Mouse (Mus musculus) hindbrain, postnatal 0 days (tissue): ENCODE data around the gene Pcare. TPM values are rescaled to one million over a fixed set of nuclear protein-coding genes. Genes with fewer than 3 reads are reported as not detected.

Experiments used
- ATAC-seq: fragments of 200-750 bp; cut with Nextera tagmentation; 2 replicates; pipeline ENCODE4 v1.8.0; 2017; ENCODE audit warnings: mild to moderate bottlenecking, moderate TSS enrichment, moderate library complexity
- DNase-seq: peaks from one replicate; pipeline ENCODE4 v3.0.0-alpha.2; 2015; ENCODE audit warnings: low spot score
- H3K27ac ChIP-seq: fragments of 300-500 bp; sonication (generic); 2 replicates; pipeline ENCODE4 v1.5.1; 2014; ENCODE audit warnings: mild to moderate bottlenecking
- H3K27me3 ChIP-seq: fragments of 300-500 bp; sonication (generic); 2 replicates; pipeline ENCODE4 v1.6.1; 2014; ENCODE audit warnings: low read length, mixed read lengths; ENCODE audit not compliant: insufficient read depth
- H3K36me3 ChIP-seq: fragments of 300-500 bp; sonication (generic); 2 replicates; pipeline ENCODE4 v1.6.1; 2014; ENCODE audit warnings: low read length, mixed read lengths; ENCODE audit not compliant: insufficient read depth
- H3K4me1 ChIP-seq: fragments of 300-500 bp; sonication (generic); 2 replicates; pipeline ENCODE4 v1.6.1; 2014; ENCODE audit warnings: antibody characterized with exemption, low read length, mixed read lengths; ENCODE audit not compliant: insufficient read depth
- H3K4me2 ChIP-seq: fragments of 300-500 bp; sonication (generic); 2 replicates; pipeline ENCODE4 v1.6.1; 2014; ENCODE audit warnings: low read depth, mild to moderate bottlenecking, low read length, moderate library complexity, mixed read lengths
- H3K4me3 ChIP-seq: fragments of 300-500 bp; sonication (generic); 2 replicates; pipeline ENCODE4 v1.5.1; 2014; ENCODE audit warnings: low read length
- H3K9ac ChIP-seq: fragments of 300-500 bp; sonication (generic); replicated peaks from 2 replicates; pipeline ENCODE4 v1.6.1; 2014; ENCODE audit warnings: mild to moderate bottlenecking, low read length, moderate library complexity, mixed read lengths
- H3K9me3 ChIP-seq: fragments of 300-500 bp; sonication (generic); 2 replicates; pipeline ENCODE4 v1.6.1; 2016; ENCODE audit warnings: low read length, mixed read lengths
- CTCF ChIP-seq: IDR thresholded peaks from 2 replicates; pipeline ENCODE4 v1.5.1; 2016; ENCODE audit warnings: antibody characterized with exemption, control low read depth, low read depth
- WGBS: fragments of 180-500 bp; shearing (Covaris S2); extraction: QIAGEN DNeasy Blood & Tissue Kit; methylation state at CpG from one replicate; pipeline ENCODE4 v1.1.7; 2014; 5-methylcytosine and 5-hydroxymethylcytosine counted together
- polyA plus RNA-seq: library from polyadenylated mRNA; unstranded; fragments of >200 nt; fragmentation: Nextera tagmentation; extraction: Ambion mirVana; gene quantifications from 2 replicates; pipeline ENCODE4 v1.2.1, GENCODE M21; 2015
- total RNA-seq: library from RNA; depleted of rRNA; stranded (reverse); fragments of >200 nt; gene quantifications from 2 replicates; pipeline ENCODE4 v1.2.3, GENCODE M21; 2014

Pcare gene
- total and polyA plus RNA-seq, 2 experiments from 2014 or later, result not detected

DNA sequence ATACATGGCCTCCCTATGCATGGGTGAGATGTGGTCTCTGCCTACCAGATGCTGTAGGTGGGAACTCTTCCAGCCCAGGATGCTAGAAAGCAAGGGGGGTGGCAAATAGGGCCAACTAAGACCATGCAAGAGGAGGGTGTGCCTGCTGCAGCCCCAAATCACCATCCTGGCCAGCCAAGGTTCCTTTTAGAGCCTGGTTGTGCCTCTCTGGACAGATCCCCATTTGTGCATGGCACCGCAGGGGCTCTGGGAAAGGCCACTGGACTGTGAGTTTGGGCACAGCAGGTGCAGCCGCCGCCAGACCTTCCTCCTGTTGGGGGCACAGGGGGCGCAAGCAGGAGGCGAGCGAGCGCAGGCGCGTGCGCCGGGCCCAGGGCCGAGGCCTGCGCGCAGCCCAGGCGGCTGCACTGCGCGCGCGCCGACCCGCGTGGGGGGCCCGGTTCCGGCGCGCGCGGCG lies 29.6 kb upstream of the Pcare start:
- peak overlapping the region; percentile 76 for H3K4me3 ChIP-seq
- TF ChIP-seq CTCF, result peak; percentile 39
- peak overlapping the region; percentile 58 for H3K4me2 ChIP-seq
- no peaks in the 10 kb centered on the region for H3K36me3 ChIP-seq
- H3K9me3 ChIP-seq, result no peaks in the 10 kb centered on the region
- peaks cover 4% of the 10 kb centered on the region; the same call in 1 of the 2 replicates for H3K4me1 ChIP-seq
- no peaks in the 10 kb centered on the region for H3K27me3 ChIP-seq
- DNase-seq (peak; percentile 83), ATAC-seq (peak; percentile 91)
- H3K9ac ChIP-seq, result peak overlapping the region; percentile 91
- peak overlapping the region; percentile 87 for H3K27ac ChIP-seq
- WGBS, result 0% methylated on average over 16 of the region's 29 CpGs

DNA sequence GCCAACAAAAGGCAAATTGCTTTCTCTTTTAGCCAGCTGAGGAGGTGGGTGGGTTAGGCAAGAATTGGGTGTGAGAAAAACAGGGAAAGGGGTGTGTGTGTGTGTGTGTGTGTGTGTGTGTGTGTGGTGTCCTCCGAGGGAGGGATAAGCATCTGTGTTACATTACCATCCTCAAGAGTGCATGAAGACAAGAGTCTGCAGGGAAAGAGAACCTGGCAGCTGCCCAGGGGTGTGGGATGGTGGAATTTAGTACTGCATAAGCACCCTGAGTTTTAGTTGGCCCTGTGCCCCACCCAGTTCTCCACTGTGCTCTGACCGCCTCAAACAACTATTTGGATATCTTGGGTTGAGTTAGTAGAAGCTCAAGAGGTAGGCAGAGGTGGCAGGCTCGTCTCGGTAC lies 28.3 kb upstream of the Pcare start:
- Histone ChIP-seq H3K36me3 (no peaks in the 10 kb centered on the region), H3K27me3 (no peaks in the 10 kb centered on the region), H3K4me2 (no peak overlapping the region), H3K9ac (no peak overlapping the region), H3K4me3 (no peak overlapping the region), H3K4me1 (peaks cover 4% of the 10 kb centered on the region; the same call in 1 of the 2 replicates), H3K9me3 (no peaks in the 10 kb centered on the region), H3K27ac (no peak overlapping the region)
- WGBS, result 86% methylated on average over 4 of the region's 4 CpGs
- no peak for DNase-seq
- no peak for TF ChIP-seq CTCF
- no peak for ATAC-seq

DNA sequence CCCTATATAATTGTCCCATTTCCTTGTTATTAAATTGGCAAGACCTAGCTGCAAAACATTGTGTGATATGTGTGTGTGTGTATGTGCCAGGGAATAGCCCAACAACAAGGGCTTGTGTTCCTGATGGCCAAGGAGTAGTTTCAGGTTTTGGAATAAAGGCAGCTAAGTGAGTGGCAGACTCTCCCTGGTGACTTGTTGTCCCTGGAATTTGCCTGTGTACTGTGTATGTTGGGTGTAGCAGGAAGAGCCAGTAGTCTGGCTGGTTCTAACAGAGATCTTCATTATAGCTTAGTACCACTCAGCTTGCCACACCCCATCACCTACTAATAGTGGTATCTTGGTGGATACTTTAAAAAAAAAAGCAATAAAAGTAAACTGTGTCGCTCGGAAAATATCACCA lies 27.8 kb upstream of the Pcare start:
- no peak overlapping the region for H3K4me3 ChIP-seq
- no peak overlapping the region for H3K4me2 ChIP-seq
- no peak overlapping the region for H3K9ac ChIP-seq
- no peaks in the 10 kb centered on the region for H3K36me3 ChIP-seq
- H3K9me3 ChIP-seq, result no peaks in the 10 kb centered on the region
- no peaks in the 10 kb centered on the region for H3K27me3 ChIP-seq
- ATAC-seq (no peak), DNase-seq (no peak)
- no peak for TF ChIP-seq CTCF
- H3K27ac ChIP-seq, result no peak overlapping the region
- peaks cover 4% of the 10 kb centered on the region; the same call in 1 of the 2 replicates for H3K4me1 ChIP-seq
- 97% methylated on average over 2 of the region's 2 CpGs for WGBS

DNA sequence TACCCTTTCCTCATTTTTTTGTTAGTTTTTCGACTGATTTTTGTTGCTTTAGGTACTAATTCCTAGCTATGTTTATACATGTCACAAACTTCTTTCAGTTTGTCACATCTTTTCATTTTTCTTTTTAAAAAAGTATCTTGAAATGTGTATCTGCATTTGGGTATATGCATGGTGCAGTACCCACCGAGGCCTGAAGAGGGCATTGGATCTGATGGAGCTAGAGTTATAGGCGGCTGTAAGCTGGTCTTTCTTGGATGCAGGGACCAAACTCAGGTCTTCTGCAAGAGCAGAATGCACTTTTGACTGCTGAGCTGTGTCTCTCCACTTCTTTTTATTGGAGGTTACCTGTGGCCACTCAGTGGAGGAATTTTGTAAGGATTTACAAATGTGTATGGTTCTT lies 26.0 kb upstream of the Pcare start:
- Histone ChIP-seq H3K36me3 (no peaks in the 10 kb centered on the region), H3K4me1 (peaks cover 4% of the 10 kb centered on the region; the same call in 1 of the 2 replicates), H3K4me2 (no peak overlapping the region), H3K4me3 (no peak overlapping the region), H3K27me3 (no peaks in the 10 kb centered on the region), H3K9ac (no peak overlapping the region), H3K9me3 (no peaks in the 10 kb centered on the region), H3K27ac (no peak overlapping the region)
- peak; percentile 48 for TF ChIP-seq CTCF
- ATAC-seq, result no peak
- no peak for DNase-seq
- WGBS, result 76% methylated on average over 3 of the region's 3 CpGs

DNA sequence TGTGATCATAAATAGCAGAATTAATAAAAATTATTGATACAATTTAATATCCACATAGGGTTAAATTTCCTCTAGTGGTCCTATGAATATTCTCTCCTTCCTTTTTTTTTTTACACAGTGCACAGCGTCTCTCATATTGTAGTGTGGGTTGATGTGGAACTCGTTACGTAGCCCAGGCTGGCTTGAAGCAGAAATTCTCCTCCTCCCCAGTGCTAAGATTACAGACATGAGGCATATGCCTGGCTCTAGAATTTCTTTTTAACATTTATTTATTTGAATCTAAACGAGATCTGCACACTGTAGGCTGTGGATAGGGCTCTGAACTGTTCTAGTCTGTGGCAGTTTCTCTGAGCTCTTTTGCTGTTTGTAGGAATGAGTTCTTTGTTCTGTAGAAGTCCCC lies 22.6 kb upstream of the Pcare start:
- no peak for TF ChIP-seq CTCF
- H3K9me3 ChIP-seq, result no peaks in the 10 kb centered on the region
- no peak overlapping the region for H3K4me3 ChIP-seq
- no peaks in the 10 kb centered on the region for H3K27me3 ChIP-seq
- no peaks in the 10 kb centered on the region for H3K36me3 ChIP-seq
- 71% methylated on average over 4 of the region's 4 CpGs for WGBS
- no peak overlapping the region for H3K9ac ChIP-seq
- no peak overlapping the region for H3K27ac ChIP-seq
- DNase-seq (no peak), ATAC-seq (no peak)
- no peak overlapping the region for H3K4me2 ChIP-seq
- no peaks in the 10 kb centered on the region for H3K4me1 ChIP-seq

DNA sequence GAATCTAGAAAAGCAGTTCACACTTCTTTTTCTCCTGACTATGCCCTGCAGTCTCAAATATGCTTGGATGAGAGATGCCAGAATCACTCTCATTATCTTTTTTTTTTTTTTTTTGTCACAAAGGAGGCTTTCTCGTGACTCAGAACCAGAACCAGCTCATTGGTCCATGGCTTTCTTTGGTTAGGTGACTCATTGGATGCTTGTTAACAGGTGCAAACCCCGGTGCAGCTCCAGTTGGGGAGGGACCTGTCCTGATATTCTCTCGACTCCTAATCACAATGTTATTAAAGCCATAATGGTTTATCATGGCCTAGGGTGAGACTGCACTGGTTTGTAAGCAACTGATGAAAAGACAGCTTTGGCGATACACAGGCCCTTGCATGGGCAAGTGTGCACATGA lies 21.5 kb upstream of the Pcare start:
- H3K4me3 ChIP-seq, result no peak overlapping the region
- no peaks in the 10 kb centered on the region for H3K27me3 ChIP-seq
- H3K4me1 ChIP-seq, result no peaks in the 10 kb centered on the region
- no peak for TF ChIP-seq CTCF
- WGBS, result 79% methylated on average over 4 of the region's 4 CpGs
- no peaks in the 10 kb centered on the region for H3K9me3 ChIP-seq
- DNase-seq, result no peak
- H3K36me3 ChIP-seq, result no peaks in the 10 kb centered on the region
- no peak overlapping the region for H3K9ac ChIP-seq
- no peak overlapping the region for H3K4me2 ChIP-seq
- no peak for ATAC-seq
- H3K27ac ChIP-seq, result no peak overlapping the region

DNA sequence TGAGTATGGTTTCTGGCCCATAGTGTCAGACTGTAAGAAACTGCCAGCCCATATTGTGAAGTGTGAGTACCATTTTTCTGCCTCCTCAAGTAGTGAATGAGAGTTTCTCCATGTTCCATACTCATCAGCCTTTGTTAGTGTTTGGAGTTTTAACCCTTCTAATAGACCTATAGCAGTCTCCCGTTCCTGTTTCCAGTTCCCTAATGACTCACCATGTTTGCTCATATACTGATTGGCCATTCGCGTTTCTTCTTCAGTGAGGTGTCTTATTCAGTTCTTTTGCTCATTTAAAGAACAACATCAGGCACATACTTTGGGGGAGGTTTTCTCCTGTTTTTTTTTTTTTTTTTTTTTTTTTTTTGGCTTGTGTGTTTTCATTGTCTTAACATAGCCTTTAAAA lies 18.0 kb upstream of the Pcare start:
- H3K4me3 ChIP-seq, result no peak overlapping the region
- 93% methylated on average over 3 of the region's 3 CpGs for WGBS
- no peak for TF ChIP-seq CTCF

More for the DNA sequence above, 18.0 kb upstream of the Pcare start:
- DNase-seq (no peak), ATAC-seq (no peak)
- H3K9ac ChIP-seq, result no peak overlapping the region
- H3K4me1 ChIP-seq, result no peaks in the 10 kb centered on the region
- H3K27me3 ChIP-seq, result no peaks in the 10 kb centered on the region
- no peak overlapping the region for H3K27ac ChIP-seq
- no peaks in the 10 kb centered on the region for H3K9me3 ChIP-seq
- H3K4me2 ChIP-seq, result no peak overlapping the region
- H3K36me3 ChIP-seq, result no peaks in the 10 kb centered on the region
